Mouse (Mus musculus): Measurements from ENCODE around the gene Tsc22d1. TPM values are rescaled to one million over a fixed set of nuclear protein-coding genes. Genes with fewer than 3 reads are reported as not detected.

Tsc22d1 gene
- total and polyA plus RNA-seq, 3 experiments: 178 to 454 (median 353) TPM

DNA sequence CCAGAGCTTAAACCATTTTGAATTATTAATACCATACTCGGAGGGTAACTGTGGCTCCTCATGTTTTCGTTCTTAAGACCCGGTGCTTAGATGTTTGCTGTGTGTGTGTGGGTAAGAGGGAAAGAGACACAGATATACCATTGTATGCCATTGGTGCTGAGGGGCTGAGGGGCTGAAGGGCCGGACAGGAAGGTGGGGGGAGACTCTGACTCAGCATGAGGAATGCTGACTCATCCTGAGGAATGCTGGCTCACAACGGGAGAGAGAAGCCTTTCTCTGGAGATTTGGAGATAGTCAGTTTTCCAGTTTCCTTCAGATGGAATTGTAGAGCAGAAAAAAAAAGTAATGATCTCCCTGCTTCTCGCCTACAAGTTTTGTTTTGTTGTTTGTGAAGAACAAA is 63.9 kb downstream of the Tsc22d1 start:
- no peaks in the 10 kb centered on the region for H3K79me2 ChIP-seq (replicated peaks; ENCODE audit: control insufficient read depth, insufficient read depth, low read length)
- intact Hi-C loops (cut with DNase I): loop anchor here (1.0 to 10.0 kb wide), 2 partner anchors 533 to 604 kb away; no protein-coding TSS in a partner anchor
- H3K36me3 ChIP-seq (ENCODE audit: control insufficient read depth, insufficient read depth, low read length): no peaks in the 10 kb centered on the region
- 29% methylated on average over 6 of the region's 6 CpGs for WGBS
- H3K4me3 ChIP-seq: no peak overlapping the region
- peaks cover 8% of the 10 kb centered on the region for H3K4me1 ChIP-seq (ENCODE audit: control insufficient read depth, insufficient read depth, low read length)
- H3K27ac ChIP-seq: no peak overlapping the region
- no peak overlapping the region for H3K9ac ChIP-seq (ENCODE audit: low read depth, low read length)
- H3K27me3 ChIP-seq (ENCODE audit: control insufficient read depth, insufficient read depth, low read length): no peaks in the 10 kb centered on the region
- DNase-seq: no peak
- TF ChIP-seq CTCF (IDR thresholded peaks at IDR 0.05): no peak
- no peak for TF ChIP-seq POLR2A (IDR thresholded peaks at IDR 0.05; ENCODE audit: insufficient read depth, low read depth, low read length)
- no peak for TF ChIP-seq EP300 (IDR thresholded peaks at IDR 0.05; ENCODE audit: insufficient read depth, low read depth, low read length)

DNA sequence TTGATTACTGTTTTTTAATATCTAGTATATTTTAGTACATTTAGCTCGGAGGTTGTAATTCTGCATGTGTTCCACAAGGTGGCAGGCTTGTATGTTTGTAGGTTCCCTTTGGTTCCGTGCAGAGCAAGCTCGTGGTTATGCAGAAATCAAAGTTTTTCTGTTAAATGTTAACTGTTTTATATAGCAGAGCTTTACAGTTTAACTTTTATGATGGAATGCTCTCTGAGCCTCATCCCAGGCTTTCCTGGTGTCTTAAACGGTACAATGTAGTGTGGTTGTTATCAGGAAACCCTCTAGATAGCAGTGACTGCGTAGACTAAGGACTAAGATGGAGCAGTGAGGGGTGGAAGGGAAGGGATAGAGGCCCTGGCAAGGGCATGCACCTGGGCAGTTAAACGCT is 65.1 kb downstream of the Tsc22d1 start:
- Histone ChIP-seq H3K79me2 (replicated peaks; ENCODE audit: control insufficient read depth, insufficient read depth, low read length) (no peaks in the 10 kb centered on the region), H3K27me3 (ENCODE audit: control insufficient read depth, insufficient read depth, low read length) (no peaks in the 10 kb centered on the region), H3K27ac (no peak overlapping the region), H3K9ac (ENCODE audit: low read depth, low read length) (no peak overlapping the region), H3K36me3 (ENCODE audit: control insufficient read depth, insufficient read depth, low read length) (no peaks in the 10 kb centered on the region), H3K4me1 (ENCODE audit: control insufficient read depth, insufficient read depth, low read length) (peaks cover 6% of the 10 kb centered on the region), H3K4me3 (no peak overlapping the region)
- DNase-seq: no peak
- 18% methylated on average over 6 of the region's 6 CpGs for WGBS
- peak; percentile 94 for TF ChIP-seq CTCF (IDR thresholded peaks at IDR 0.05)
- no peak for TF ChIP-seq EP300 (IDR thresholded peaks at IDR 0.05; ENCODE audit: insufficient read depth, low read depth, low read length)
- intact Hi-C loops (cut with DNase I): loop anchor here (1.0 to 10.0 kb wide), 2 partner anchors 531 to 605 kb away; no protein-coding TSS in a partner anchor

DNA sequence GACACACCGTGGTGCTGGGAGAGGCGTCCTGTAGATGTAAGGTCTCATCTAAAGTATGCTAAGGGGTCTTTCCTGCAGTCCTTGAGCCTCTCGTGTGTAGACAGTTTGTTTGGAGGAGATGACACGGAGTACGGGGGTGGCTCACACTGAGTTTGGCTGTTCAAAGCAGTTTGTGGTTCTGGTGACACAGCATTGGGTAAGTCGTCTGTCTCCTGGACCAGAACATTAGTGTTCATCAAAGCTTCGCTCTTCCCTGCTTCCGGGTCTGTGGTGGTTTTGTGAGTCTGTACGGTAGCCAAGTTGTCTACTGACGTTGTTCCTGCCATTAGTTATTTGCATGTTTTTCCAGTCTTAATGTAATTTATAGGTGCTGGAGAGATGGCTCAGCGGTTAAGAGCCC is 65.7 kb downstream of the Tsc22d1 start:
- no peaks in the 10 kb centered on the region for H3K79me2 ChIP-seq (replicated peaks; ENCODE audit: control insufficient read depth, insufficient read depth, low read length)
- no peaks in the 10 kb centered on the region for H3K36me3 ChIP-seq (ENCODE audit: control insufficient read depth, insufficient read depth, low read length)
- TF ChIP-seq CTCF (IDR thresholded peaks at IDR 0.05): no peak
- no peak for TF ChIP-seq EP300 (IDR thresholded peaks at IDR 0.05; ENCODE audit: insufficient read depth, low read depth, low read length)
- no peak for TF ChIP-seq POLR2A (IDR thresholded peaks at IDR 0.05; ENCODE audit: insufficient read depth, low read depth, low read length)
- 90% methylated on average over 11 of the region's 11 CpGs for WGBS
- no peak overlapping the region for H3K4me3 ChIP-seq
- peaks cover 6% of the 10 kb centered on the region for H3K4me1 ChIP-seq (ENCODE audit: control insufficient read depth, insufficient read depth, low read length)
- intact Hi-C loops (cut with DNase I): no loop called here
- no peak overlapping the region for H3K9ac ChIP-seq (ENCODE audit: low read depth, low read length)
- no peaks in the 10 kb centered on the region for H3K27me3 ChIP-seq (ENCODE audit: control insufficient read depth, insufficient read depth, low read length)
- no peak overlapping the region for H3K27ac ChIP-seq
- DNase-seq: no peak

DNA sequence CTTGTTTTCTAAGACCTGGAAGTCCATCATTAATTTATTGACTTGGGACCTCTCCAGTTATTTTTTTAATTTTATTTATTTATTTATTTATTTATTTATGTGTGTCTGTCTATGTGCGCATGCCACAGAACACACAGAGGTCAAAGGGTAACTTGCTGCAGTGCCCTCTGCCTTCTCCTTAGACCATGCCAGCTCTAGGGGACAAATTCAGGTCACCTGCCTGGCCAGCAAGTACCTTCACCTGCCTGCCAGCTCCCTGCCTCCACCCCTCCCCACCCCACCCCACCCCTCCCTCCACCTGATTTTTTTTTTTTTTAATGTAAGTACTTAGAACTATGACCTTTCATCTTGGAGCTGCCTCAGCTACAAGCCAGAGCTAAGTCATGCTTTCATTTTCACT is 68.9 kb downstream of the Tsc22d1 start:
- H3K4me3 ChIP-seq: no peak overlapping the region
- TF ChIP-seq CTCF (IDR thresholded peaks at IDR 0.05) (no peak), EP300 (IDR thresholded peaks at IDR 0.05; ENCODE audit: insufficient read depth, low read depth, low read length) (no peak), POLR2A (IDR thresholded peaks at IDR 0.05; ENCODE audit: insufficient read depth, low read depth, low read length) (no peak)
- intact Hi-C loops (cut with DNase I): no loop called here

DNA sequence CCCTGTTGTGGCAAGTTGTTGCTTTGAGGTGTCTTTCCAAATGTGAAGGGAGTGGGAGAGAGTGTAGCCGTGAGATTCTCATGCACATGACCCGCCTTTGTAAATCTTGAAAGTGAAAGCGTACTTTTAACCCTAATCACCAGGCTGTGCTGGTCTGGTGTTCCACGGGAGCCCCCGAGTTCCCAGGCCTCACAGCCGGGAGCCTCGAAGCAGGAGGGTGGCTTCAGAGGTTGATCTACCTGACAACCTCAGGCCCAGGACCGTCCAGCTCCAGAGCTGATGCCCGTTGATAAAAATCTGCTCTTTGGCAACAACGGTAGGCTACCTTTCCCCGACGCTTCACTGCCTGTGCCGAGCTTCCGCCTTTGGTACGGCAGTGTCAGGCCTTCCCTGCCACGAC is 72.8 kb downstream of the Tsc22d1 start:
- WGBS: 92% methylated on average over 16 of the region's 16 CpGs
- Histone ChIP-seq H3K79me2 (replicated peaks; ENCODE audit: control insufficient read depth, insufficient read depth, low read length) (no peaks in the 10 kb centered on the region), H3K27ac (no peak overlapping the region), H3K4me3 (no peak overlapping the region), H3K4me1 (ENCODE audit: control insufficient read depth, insufficient read depth, low read length) (no peaks in the 10 kb centered on the region), H3K9ac (ENCODE audit: low read depth, low read length) (no peak overlapping the region), H3K36me3 (ENCODE audit: control insufficient read depth, insufficient read depth, low read length) (no peaks in the 10 kb centered on the region), H3K27me3 (ENCODE audit: control insufficient read depth, insufficient read depth, low read length) (no peaks in the 10 kb centered on the region)
- TF ChIP-seq POLR2A (IDR thresholded peaks at IDR 0.05; ENCODE audit: insufficient read depth, low read depth, low read length) (no peak), CTCF (IDR thresholded peaks at IDR 0.05) (no peak), EP300 (IDR thresholded peaks at IDR 0.05; ENCODE audit: insufficient read depth, low read depth, low read length) (no peak)
- no peak for DNase-seq
- intact Hi-C loops (cut with DNase I): no loop called here

More for the DNA sequence above, 68.9 kb downstream of the Tsc22d1 start:
- no peak overlapping the region for H3K27ac ChIP-seq
- no peaks in the 10 kb centered on the region for H3K36me3 ChIP-seq (ENCODE audit: control insufficient read depth, insufficient read depth, low read length)
- WGBS: 97% methylated on average over 1 of the region's 1 CpGs
- peaks cover 3% of the 10 kb centered on the region for H3K4me1 ChIP-seq (ENCODE audit: control insufficient read depth, insufficient read depth, low read length)
- H3K79me2 ChIP-seq (replicated peaks; ENCODE audit: control insufficient read depth, insufficient read depth, low read length): no peaks in the 10 kb centered on the region
- DNase-seq: no peak
- H3K9ac ChIP-seq (ENCODE audit: low read depth, low read length): no peak overlapping the region
- H3K27me3 ChIP-seq (ENCODE audit: control insufficient read depth, insufficient read depth, low read length): no peaks in the 10 kb centered on the region

DNA sequence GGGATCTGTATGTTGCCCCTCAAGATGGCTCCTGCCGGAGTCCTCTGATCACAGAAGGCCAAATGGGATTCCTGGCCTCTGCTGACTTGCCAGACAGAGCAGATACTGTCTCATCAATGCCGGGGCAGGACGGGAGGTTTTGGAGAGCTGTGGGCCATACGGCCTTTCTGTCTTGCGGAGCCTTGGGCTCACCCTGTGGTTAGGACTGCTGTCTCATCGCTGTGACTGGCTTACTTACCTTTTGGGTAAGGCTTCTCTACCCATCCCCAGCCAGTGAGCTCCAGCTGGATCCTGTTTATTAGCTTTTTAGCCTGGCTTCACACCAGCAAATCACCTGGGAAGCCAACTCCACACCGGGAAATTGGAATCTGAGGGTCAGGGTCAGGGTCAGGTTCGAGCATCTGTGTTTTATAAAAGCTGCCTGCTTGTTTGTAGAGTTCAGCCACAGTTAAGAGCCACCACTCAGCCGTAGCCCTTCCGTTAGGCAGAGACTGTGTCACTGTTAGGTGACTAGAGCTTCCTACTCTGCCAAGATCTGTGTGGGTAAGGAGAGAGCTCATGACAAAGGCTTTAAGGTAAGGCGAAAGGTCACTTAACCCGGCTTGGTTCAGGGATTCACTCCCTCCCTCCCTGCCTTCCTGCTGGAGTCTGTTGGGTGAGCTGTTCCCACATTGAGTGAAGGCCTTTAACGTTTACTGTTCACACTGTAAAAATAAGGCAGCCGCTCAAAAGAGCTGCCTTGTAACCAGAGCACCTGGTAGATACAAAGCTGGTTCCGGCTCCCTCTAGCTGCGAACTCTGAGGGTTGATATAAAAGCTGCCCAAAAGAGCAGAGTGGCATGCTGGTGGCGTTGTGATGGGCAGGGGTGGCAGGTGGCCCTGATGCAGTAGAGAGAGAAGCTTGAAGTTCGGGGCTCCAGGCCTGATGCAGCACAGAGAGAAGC is 73.6 kb downstream of the Tsc22d1 start:
- TF ChIP-seq CTCF (IDR thresholded peaks at IDR 0.05) (no peak), POLR2A (IDR thresholded peaks at IDR 0.05; ENCODE audit: insufficient read depth, low read depth, low read length) (no peak), EP300 (IDR thresholded peaks at IDR 0.05; ENCODE audit: insufficient read depth, low read depth, low read length) (no peak)
- no peaks in the 10 kb centered on the region for H3K36me3 ChIP-seq (ENCODE audit: control insufficient read depth, insufficient read depth, low read length)
- no peaks in the 10 kb centered on the region for H3K27me3 ChIP-seq (ENCODE audit: control insufficient read depth, insufficient read depth, low read length)
- no peak overlapping the region for H3K9ac ChIP-seq (ENCODE audit: low read depth, low read length)
- 81% methylated on average over 18 of the region's 18 CpGs for WGBS
- no peaks in the 10 kb centered on the region for H3K79me2 ChIP-seq (replicated peaks; ENCODE audit: control insufficient read depth, insufficient read depth, low read length)
- H3K4me1 ChIP-seq (ENCODE audit: control insufficient read depth, insufficient read depth, low read length): no peaks in the 10 kb centered on the region
- DNase-seq: no peak
- no peak overlapping the region for H3K27ac ChIP-seq
- intact Hi-C loops (cut with DNase I): no loop called here
- no peak overlapping the region for H3K4me3 ChIP-seq
